Mouse (Mus musculus) myocyte (in vitro differentiated cells): ENCODE measurements around the gene Gm38392. TPM values are rescaled to one million over a fixed set of nuclear protein-coding genes. Genes with fewer than 3 reads are reported as not detected.

Experiments used
- H3K27me3 ChIP-seq: one replicate; pipeline ENCODE4 v1.6.1; 2011; ENCODE audit not compliant: control insufficient read depth, insufficient read depth, insufficient read length
- H3K36me3 ChIP-seq: one replicate; pipeline ENCODE4 v1.6.1; 2011; ENCODE audit not compliant: control insufficient read depth, insufficient read depth
- H3K4me2 ChIP-seq: one replicate; pipeline ENCODE4 v1.6.1; 2011; ENCODE audit warnings: low read depth, control low read depth
- H3K4me3 ChIP-seq: one replicate; pipeline ENCODE4 v1.5.1; 2011; ENCODE audit warnings: mild to moderate bottlenecking, control low read depth, moderate library complexity
- H3K79me2 ChIP-seq: one replicate; pipeline ENCODE4 v1.6.1; 2011; ENCODE audit not compliant: control insufficient read depth, insufficient read depth
- H3ac ChIP-seq: one replicate; pipeline ENCODE4 v1.6.1; 2011; ENCODE audit not compliant: control insufficient read depth, insufficient read length
- CEBPB ChIP-seq: IDR thresholded peaks from 2 replicates; pipeline ENCODE4 v1.6.1; 2011; ENCODE audit warnings: mild to moderate bottlenecking, moderate library complexity; ENCODE audit not compliant: poor library complexity, insufficient read depth, severe bottlenecking
- E2F4 ChIP-seq: IDR thresholded peaks from one replicate; pipeline ENCODE4 v1.6.1; 2011; ENCODE audit warnings: mild to moderate bottlenecking, control low read depth, moderate library complexity; ENCODE audit not compliant: insufficient read depth
- MAX ChIP-seq: IDR thresholded peaks from one replicate; pipeline ENCODE4 v1.6.1; 2011; ENCODE audit warnings: low read depth, mild to moderate bottlenecking, control low read depth
- MYOD1 ChIP-seq, 3 experiments: IDR thresholded peaks; one replicate each; pipeline ENCODE4 v1.6.1; 2011; ENCODE audit warnings: control low read depth in 2 of 3, low read depth in 2 of 3, mild to moderate bottlenecking in 2 of 3, moderate library complexity in 1 of 3; ENCODE audit not compliant: insufficient read length in 2 of 3, control insufficient read depth in 1 of 3
- MYOG ChIP-seq, 3 experiments: IDR thresholded peaks; one replicate each; pipeline ENCODE4 v1.6.1; 2011; ENCODE audit warnings: control low read depth in 2 of 3, low read depth in 2 of 3, mild to moderate bottlenecking in 2 of 3; ENCODE audit not compliant: insufficient read length in 2 of 3, control insufficient read depth in 1 of 3, insufficient read depth in 1 of 3
- POLR2A ChIP-seq: IDR thresholded peaks from one replicate; pipeline ENCODE4 v1.6.1; 2011; ENCODE audit warnings: low read depth, mild to moderate bottlenecking, control low read depth, moderate library complexity; ENCODE audit not compliant: insufficient read length
- POLR2AphosphoS2 ChIP-seq: IDR thresholded peaks from one replicate; pipeline ENCODE4 v1.6.1; 2011; ENCODE audit warnings: low read depth, control low read depth; ENCODE audit not compliant: insufficient read length
- REST ChIP-seq: IDR thresholded peaks from one replicate; pipeline ENCODE4 v1.6.1; 2011; ENCODE audit warnings: mild to moderate bottlenecking, control low read depth, moderate library complexity; ENCODE audit not compliant: insufficient read depth, insufficient read length
- SRF ChIP-seq: IDR thresholded peaks from one replicate; pipeline ENCODE4 v1.6.1; 2011; ENCODE audit warnings: low read depth; ENCODE audit not compliant: control insufficient read depth, insufficient read length
- TCF12 ChIP-seq: IDR thresholded peaks from one replicate; pipeline ENCODE4 v1.6.1; 2011; ENCODE audit warnings: mild to moderate bottlenecking, control low read depth; ENCODE audit not compliant: poor library complexity, insufficient read depth, severe bottlenecking
- TCF3 ChIP-seq: IDR thresholded peaks from one replicate; pipeline ENCODE4 v1.6.1; 2011; ENCODE audit warnings: low read depth, control low read depth; ENCODE audit not compliant: insufficient read length
- USF1 ChIP-seq: IDR thresholded peaks from one replicate; pipeline ENCODE4 v1.6.1; 2011; ENCODE audit warnings: low read depth, mild to moderate bottlenecking, control low read depth, moderate library complexity
- polyA plus RNA-seq: library from polyadenylated mRNA; unstranded; fragments of >200 nt; fragmentation: generic; extraction: Trizol; gene quantifications from one replicate; pipeline ENCODE4 v1.2.1, GENCODE M21; 2012; ENCODE audit warnings: missing spikeins

Gene Gm38392
- polyA plus RNA-seq, 1 experiment: 0.06 TPM

- peaks cover 71% of the 10 kb centered on the region for H3K27me3 ChIP-seq
- no peak overlapping the region for H3ac ChIP-seq
- H3K4me3 ChIP-seq: no peak overlapping the region
- TF ChIP-seq REST (no peak), SRF (no peak), TCF3 (no peak), CEBPB (no peak), E2F4 (no peak), MYOD1 (IDR thresholded peaks at IDR 0.05; ENCODE audit: control insufficient read depth in 1 of 3, insufficient read length in 2 of 3, low read depth in 2 of 3) (no peak), TCF12 (no peak), POLR2AphosphoS2 (no peak)
- H3K4me2 ChIP-seq: no peak overlapping the region
- no peaks in the 10 kb centered on the region for H3K36me3 ChIP-seq
- no peaks in the 10 kb centered on the region for H3K79me2 ChIP-seq
Measured at GRCm38 (mm10) chr3:88255950-88256349, 31.1 kb downstream of the Gm38392 start.

DNA sequence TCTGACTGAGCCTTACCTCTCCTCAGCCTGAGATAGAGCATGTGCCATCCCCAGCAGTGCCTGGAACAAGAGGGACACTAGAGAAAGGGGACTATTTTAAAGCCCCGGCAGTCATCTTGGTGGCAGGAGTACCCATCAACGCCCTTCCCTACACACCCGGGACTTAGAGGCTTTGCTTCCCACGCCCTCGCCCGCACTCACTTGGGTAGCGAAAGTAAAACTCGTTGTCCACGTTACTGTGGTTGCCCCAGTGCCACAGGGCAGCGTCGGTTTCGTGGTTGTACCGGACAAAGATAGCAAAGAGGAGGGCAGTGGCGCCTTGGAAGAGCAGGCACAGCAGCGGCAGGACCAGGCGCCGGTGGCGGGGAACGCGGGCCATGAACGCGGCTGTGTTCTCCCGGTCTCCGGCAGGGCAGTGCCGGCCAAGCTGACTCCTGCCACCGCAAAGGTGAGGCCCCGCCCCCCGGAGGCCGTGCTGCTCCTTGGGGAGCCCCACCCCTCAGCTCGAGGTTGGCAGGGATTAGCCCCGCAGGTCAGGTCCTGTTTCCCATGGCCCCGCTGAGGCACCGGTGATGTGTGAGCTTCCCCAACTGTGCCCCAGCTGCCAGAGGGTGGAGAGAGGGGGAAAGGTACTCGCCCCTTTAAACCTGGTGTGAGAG is 32.6 kb downstream of the Gm38392 start, which contains the start of gene Rhbg:
TSS of gene Rhbg (minus strand) at position 442 of the 659 bp plus-strand sequence.
- Histone ChIP-seq H3K79me2 (no peaks in the 10 kb centered on the region), H3K36me3 (no peaks in the 10 kb centered on the region), H3K4me3 (no peak within 1 kb of the TSS), H3ac (peak within 1 kb of the TSS; percentile 20), H3K4me2 (peak within 1 kb of the TSS; percentile 64), H3K27me3 (peaks cover 67% of the 10 kb centered on the region)
- TF ChIP-seq CEBPB: no peak
- TF ChIP-seq POLR2AphosphoS2: no peak
- TF ChIP-seq MYOD1 (IDR thresholded peaks at IDR 0.05; ENCODE audit: control insufficient read depth in 1 of 3, insufficient read length in 2 of 3, low read depth in 2 of 3): no peak
- TF ChIP-seq POLR2A: no peak
- no peak for TF ChIP-seq MAX
- TF ChIP-seq MYOG (IDR thresholded peaks at IDR 0.05; ENCODE audit: control insufficient read depth in 1 of 3, insufficient read depth in 1 of 3, insufficient read length in 2 of 3, low read depth in 2 of 3): no peak
- TF ChIP-seq REST: no peak
- TF ChIP-seq TCF3: no peak
- no peak for TF ChIP-seq USF1
- no peak for TF ChIP-seq E2F4
- no peak for TF ChIP-seq SRF
- TF ChIP-seq TCF12: no peak

- peaks cover 71% of the 10 kb centered on the region for H3K27me3 ChIP-seq
- H3K79me2 ChIP-seq: no peaks in the 10 kb centered on the region
- no peak for TF ChIP-seq TCF3
- TF ChIP-seq MYOG (IDR thresholded peaks at IDR 0.05; ENCODE audit: control insufficient read depth in 1 of 3, insufficient read depth in 1 of 3, insufficient read length in 2 of 3, low read depth in 2 of 3): no peak
- no peak for TF ChIP-seq POLR2A
- TF ChIP-seq MYOD1 (IDR thresholded peaks at IDR 0.05; ENCODE audit: control insufficient read depth in 1 of 3, insufficient read length in 2 of 3, low read depth in 2 of 3): no peak
- H3K4me2 ChIP-seq: no peak overlapping the region
- no peak overlapping the region for H3K4me3 ChIP-seq
- no peaks in the 10 kb centered on the region for H3K36me3 ChIP-seq
- no peak overlapping the region for H3ac ChIP-seq
Measured at GRCm38 (mm10) chr3:88252739-88253138, 34.3 kb downstream of the Gm38392 start.

DNA sequence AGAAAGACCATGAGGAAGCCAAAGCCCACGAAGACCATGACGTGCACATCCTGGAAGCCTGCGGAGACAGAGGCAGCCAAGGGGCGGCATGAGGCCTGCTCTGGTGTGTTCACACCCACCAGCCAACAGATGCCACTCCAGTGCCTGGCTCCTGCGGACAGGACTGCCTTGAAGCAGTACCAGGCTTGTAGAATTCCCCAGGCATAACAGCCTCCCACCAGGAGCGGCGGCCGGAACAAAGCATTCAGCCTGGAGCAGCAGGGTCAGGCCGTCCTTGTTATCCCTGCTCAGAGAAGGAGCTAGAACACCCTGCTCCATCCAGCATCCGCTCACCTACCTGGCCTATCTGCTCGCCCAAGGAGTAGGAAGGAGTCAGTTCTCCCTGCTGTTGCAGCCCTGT is 38.6 kb downstream of the Gm38392 start:
- Histone ChIP-seq H3K27me3 (peaks cover 52% of the 10 kb centered on the region), H3K4me2 (no peak overlapping the region), H3K36me3 (no peaks in the 10 kb centered on the region), H3K79me2 (no peaks in the 10 kb centered on the region), H3ac (no peak overlapping the region), H3K4me3 (no peak overlapping the region)
- no peak for TF ChIP-seq REST
- TF ChIP-seq MAX: no peak
- no peak for TF ChIP-seq MYOD1 (IDR thresholded peaks at IDR 0.05; ENCODE audit: control insufficient read depth in 1 of 3, insufficient read length in 2 of 3, low read depth in 2 of 3)
- TF ChIP-seq MYOG (IDR thresholded peaks at IDR 0.05; ENCODE audit: control insufficient read depth in 1 of 3, insufficient read depth in 1 of 3, insufficient read length in 2 of 3, low read depth in 2 of 3): no peak

DNA sequence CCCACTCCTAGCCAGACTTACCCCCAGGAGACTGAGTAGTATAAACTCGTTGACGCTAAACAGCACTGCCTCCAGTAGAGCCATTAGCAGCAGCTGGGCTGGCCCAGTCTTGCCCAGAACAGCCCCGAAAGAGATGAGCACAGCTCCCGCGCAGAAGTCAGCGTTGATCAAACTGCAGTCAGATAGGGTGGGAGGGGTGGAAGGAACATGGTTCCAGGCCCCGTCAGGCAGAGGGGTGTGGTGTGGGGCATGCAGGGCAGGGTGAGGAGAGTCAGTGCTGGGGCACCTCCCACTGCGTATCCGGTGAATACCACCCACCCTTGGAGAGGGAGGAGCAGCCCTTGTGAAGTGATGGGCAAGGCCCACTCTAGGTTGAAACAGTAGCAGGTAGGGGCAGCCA is 39.3 kb downstream of the Gm38392 start:
- Histone ChIP-seq H3K79me2 (no peaks in the 10 kb centered on the region), H3K36me3 (no peaks in the 10 kb centered on the region), H3K4me3 (no peak overlapping the region), H3K4me2 (no peak overlapping the region), H3K27me3 (peaks cover 44% of the 10 kb centered on the region), H3ac (no peak overlapping the region)
- TF ChIP-seq MAX: no peak
- no peak for TF ChIP-seq USF1

DNA sequence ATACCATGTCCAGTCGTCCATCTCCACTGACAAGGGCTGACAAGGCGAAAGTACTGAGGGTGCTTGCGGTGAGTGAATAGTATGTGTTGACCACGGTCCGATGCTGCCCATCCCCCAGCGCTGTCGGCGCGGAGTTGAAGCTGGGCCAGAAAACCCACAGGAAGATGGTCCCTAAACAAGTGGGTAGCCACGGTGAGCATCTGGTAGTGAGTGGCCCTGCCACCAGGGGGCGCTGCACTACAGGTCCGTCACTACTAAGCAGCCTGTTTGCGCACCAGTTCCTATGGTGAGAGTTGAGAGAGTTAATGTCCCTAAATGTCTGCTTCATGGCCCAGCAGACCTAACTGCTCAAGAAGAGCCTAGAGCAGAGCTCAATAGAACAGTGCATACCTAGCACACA is 41.2 kb downstream of the Gm38392 start:
- Histone ChIP-seq H3K36me3 (no peaks in the 10 kb centered on the region), H3K27me3 (peaks cover 51% of the 10 kb centered on the region), H3ac (no peak overlapping the region), H3K79me2 (no peaks in the 10 kb centered on the region), H3K4me3 (no peak overlapping the region), H3K4me2 (no peak overlapping the region)
- TF ChIP-seq E2F4 (no peak), POLR2A (no peak), REST (no peak), POLR2AphosphoS2 (no peak), MYOD1 (IDR thresholded peaks at IDR 0.05; ENCODE audit: control insufficient read depth in 1 of 3, insufficient read length in 2 of 3, low read depth in 2 of 3) (no peak), TCF3 (no peak), MAX (no peak), USF1 (no peak), SRF (no peak), CEBPB (no peak), TCF12 (no peak)
